Mouse (Mus musculus) forebrain, embryonic 12.5 days (tissue): ENCODE results near the gene Tex2. TPM values are rescaled to one million over a fixed set of nuclear protein-coding genes. Genes with fewer than 3 reads are reported as not detected.

Source experiments
- ATAC-seq: fragments of 200-750 bp; cut with Nextera tagmentation; 2 replicates; pipeline ENCODE4 v1.8.0; 2017; ENCODE audit warnings: moderate TSS enrichment; ENCODE audit not compliant: low FRiP score
- H3K27ac ChIP-seq: fragments of 300-500 bp; sonication (generic); 2 replicates; pipeline ENCODE4 v1.5.1; 2016; ENCODE audit warnings: mild to moderate bottlenecking
- H3K27me3 ChIP-seq: fragments of 300-500 bp; sonication (generic); 2 replicates; pipeline ENCODE4 v1.6.1; 2016; ENCODE audit warnings: mild to moderate bottlenecking
- H3K36me3 ChIP-seq: fragments of 300-500 bp; sonication (generic); replicated peaks from 2 replicates; pipeline ENCODE4 v1.6.1; 2016; ENCODE audit warnings: mild to moderate bottlenecking
- H3K4me1 ChIP-seq: fragments of 300-500 bp; sonication (generic); 2 replicates; pipeline ENCODE4 v1.6.1; 2016
- H3K4me2 ChIP-seq: fragments of 300-500 bp; sonication (generic); 2 replicates; pipeline ENCODE4 v1.6.1; 2016; ENCODE audit warnings: mild to moderate bottlenecking, moderate library complexity
- H3K4me3 ChIP-seq: fragments of 300-500 bp; sonication (generic); replicated peaks from 2 replicates; pipeline ENCODE4 v1.5.1; 2016; ENCODE audit warnings: mild to moderate bottlenecking
- H3K9ac ChIP-seq: fragments of 300-500 bp; sonication (generic); 2 replicates; pipeline ENCODE4 v1.6.1; 2016; ENCODE audit warnings: mild to moderate bottlenecking
- H3K9me3 ChIP-seq: fragments of 300-500 bp; sonication (generic); 2 replicates; pipeline ENCODE4 v1.6.1; 2016
- WGBS: fragments of 180-500 bp; shearing (Covaris S2); methylation state at CpG from one replicate; pipeline ENCODE4 v1.1.7; 2016; 5-methylcytosine and 5-hydroxymethylcytosine counted together
- polyA plus RNA-seq: library from polyadenylated mRNA; unstranded; fragments of >200 nt; fragmentation: Nextera tagmentation; extraction: Ambion mirVana; gene quantifications from 2 replicates; pipeline ENCODE4 v1.2.1, GENCODE M21; 2016

Tex2 gene
- polyA plus RNA-seq, 1 experiment from 2014 or later, result 10.7 TPM

DNA sequence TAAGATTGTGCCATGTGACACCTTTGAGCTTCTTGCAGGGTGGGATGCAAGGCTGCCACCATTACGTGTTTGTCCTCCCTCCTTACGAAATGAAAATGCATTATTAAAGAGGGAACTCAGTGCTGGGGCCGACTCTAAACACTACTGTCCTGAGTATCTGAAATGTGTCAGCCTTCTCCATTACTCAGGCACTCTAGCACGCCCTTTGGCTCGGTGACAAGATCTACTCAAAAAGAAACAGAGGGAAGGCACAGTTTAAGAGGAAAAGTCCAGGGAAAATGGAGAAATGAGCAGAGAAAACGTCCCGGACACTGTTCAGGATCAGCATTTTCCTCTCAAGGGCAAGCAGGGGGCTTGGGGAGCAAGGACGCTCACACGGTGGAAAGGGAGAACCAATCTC is 40.3 kb downstream of the Tex2 start:
- no peak overlapping the region for H3K4me3 ChIP-seq
- H3K9me3 ChIP-seq, result no peaks in the 10 kb centered on the region
- ATAC-seq, result no peak
- 87% methylated on average over 9 of the region's 9 CpGs for WGBS
- 0 out of 2 replicates have a peak, but pooled peaks cover 1% of the 10 kb centered on the region for H3K36me3 ChIP-seq
- H3K27ac ChIP-seq, result no peak overlapping the region
- no peaks in the 10 kb centered on the region for H3K27me3 ChIP-seq
- H3K9ac ChIP-seq, result no peak overlapping the region
- H3K4me2 ChIP-seq, result no peak overlapping the region
- H3K4me1 ChIP-seq, result peaks cover 22% of the 10 kb centered on the region; the same call in 1 of the 2 replicates

DNA sequence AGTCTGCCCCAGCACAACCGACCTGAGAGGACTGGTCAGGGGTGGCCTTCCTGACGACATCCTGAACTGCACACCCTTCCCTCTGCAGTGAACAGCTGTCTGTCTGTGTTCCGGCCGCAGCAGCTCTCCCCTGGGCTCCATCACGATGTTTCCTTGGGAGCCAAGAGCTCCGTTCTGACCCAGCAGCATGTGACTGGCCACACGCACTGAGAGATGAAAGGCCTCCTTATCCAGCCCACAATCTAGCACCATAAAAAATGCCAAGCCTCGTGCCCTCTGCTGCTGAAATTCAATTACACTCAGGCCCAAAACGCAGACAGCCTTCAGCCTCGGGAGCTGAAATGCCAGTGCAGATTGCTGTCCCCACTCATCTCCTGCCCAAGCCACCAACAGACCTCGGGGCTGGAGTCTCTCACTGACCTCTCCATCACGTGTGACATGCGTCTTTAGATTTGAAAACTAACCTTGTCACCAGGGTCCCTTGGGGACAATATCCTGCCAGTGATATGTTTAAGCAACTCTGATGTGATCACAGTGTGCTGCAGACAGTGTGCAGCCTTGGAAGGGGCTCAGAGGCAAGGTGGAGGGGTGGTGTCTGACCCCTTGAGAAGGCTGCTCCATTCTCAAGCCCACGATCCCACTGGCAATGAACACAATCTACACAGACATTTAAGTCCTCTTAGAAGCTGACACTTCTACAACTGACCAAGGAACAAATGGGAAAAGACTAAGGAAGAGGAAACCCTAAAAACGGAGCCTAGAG is 41.0 kb downstream of the Tex2 start:
- 71% methylated on average over 15 of the region's 15 CpGs for WGBS
- Histone ChIP-seq H3K36me3 (peaks cover 9% of the 10 kb centered on the region), H3K27me3 (no peaks in the 10 kb centered on the region), H3K27ac (no peak overlapping the region), H3K4me2 (no peak overlapping the region), H3K4me3 (no peak overlapping the region), H3K9me3 (no peaks in the 10 kb centered on the region), H3K9ac (no peak overlapping the region), H3K4me1 (peaks cover 22% of the 10 kb centered on the region; the same call in 1 of the 2 replicates)
- ATAC-seq, result no peak

DNA sequence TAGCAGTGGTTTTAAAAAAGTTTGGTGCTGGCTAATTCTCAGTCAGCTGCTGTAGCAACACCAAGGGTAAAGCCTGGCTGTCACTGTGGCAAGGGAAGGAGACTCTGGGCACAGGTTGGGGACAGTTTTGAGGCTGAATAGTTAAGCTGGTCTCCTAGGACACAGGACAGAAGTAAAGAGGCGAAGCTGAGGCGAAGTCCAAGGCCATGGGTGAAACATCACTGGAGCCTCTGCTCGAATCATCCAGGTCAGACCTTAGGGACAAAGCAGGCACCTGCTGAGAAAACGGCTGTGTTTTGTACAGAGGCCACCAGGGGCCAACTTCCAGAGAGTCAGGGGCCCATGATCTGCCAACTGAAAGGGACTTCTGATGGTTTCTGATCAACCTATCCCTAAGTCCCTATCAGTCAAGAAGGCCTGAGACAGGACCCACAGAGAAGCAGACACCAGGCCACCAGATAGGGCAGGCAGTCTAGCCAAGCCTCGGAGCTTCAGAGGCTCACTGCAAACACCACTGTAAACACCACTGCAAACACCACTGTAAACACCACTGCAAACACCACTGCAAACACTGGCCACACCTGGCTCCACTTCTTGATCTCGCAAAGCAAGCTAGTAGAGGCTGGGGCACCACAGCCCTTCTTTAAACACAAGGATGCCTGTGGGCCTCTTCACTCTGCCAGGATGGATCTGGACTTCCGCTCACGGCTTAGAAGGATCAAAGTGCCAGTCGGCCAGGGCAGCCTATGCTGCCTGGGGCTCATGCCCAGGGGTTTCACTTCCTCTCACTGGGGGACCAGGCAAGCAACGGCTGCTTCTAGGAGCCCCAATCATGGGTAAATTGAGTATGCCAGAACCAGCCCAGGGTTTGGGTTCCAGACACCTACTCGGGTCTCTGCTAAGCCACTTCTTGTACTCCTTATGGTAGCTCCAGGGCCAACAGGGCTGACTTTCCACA is 41.9 kb downstream of the Tex2 start:
- H3K4me1 ChIP-seq, result peaks cover 22% of the 10 kb centered on the region; the same call in 1 of the 2 replicates
- no peak overlapping the region for H3K4me2 ChIP-seq
- no peak overlapping the region for H3K27ac ChIP-seq
- H3K9ac ChIP-seq, result no peak overlapping the region
- H3K36me3 ChIP-seq, result peaks cover 17% of the 10 kb centered on the region
- no peaks in the 10 kb centered on the region for H3K27me3 ChIP-seq
- no peak for ATAC-seq
- WGBS, result 83% methylated on average over 11 of the region's 11 CpGs
- H3K9me3 ChIP-seq, result no peaks in the 10 kb centered on the region
- no peak overlapping the region for H3K4me3 ChIP-seq

DNA sequence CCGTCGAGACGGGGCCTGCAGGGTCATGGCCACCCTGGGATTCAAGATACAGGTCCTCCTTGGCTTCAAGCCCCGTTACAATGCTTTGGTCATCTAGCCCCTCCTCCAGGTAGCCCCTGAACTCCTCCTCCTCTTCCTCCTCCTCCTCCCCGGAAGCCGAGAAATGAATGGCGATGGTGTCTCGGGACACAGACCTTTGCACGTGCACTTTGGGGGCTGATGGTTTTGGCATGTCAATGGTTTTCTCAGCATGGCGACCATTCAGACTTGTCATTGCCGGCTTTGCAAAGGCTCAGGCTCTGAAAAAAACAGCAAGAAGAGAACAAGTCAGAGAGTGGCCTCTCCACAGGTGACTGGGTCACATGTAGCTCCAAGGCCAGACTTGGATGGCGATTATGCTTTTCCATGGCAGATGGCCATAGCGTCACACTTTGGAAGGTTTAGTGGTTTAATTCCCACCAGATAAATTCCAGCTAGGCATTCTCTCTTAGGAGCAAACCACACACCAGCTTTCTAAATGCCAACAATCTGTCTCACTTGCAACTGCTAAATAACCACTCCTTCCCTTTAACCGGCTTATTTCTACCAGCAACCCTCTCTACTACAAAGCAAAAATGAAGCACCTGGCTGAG is 44.8 kb downstream of the Tex2 start:
- no peak overlapping the region for H3K27ac ChIP-seq
- H3K4me2 ChIP-seq, result no peak overlapping the region
- H3K27me3 ChIP-seq, result no peaks in the 10 kb centered on the region
- no peak for ATAC-seq
- H3K4me3 ChIP-seq, result no peak overlapping the region
- no peak overlapping the region for H3K9ac ChIP-seq
- H3K36me3 ChIP-seq, result peaks cover 20% of the 10 kb centered on the region
- no peaks in the 10 kb centered on the region for H3K9me3 ChIP-seq
- peaks cover 22% of the 10 kb centered on the region; the same call in 1 of the 2 replicates for H3K4me1 ChIP-seq
- WGBS, result 81% methylated on average over 14 of the region's 14 CpGs

DNA sequence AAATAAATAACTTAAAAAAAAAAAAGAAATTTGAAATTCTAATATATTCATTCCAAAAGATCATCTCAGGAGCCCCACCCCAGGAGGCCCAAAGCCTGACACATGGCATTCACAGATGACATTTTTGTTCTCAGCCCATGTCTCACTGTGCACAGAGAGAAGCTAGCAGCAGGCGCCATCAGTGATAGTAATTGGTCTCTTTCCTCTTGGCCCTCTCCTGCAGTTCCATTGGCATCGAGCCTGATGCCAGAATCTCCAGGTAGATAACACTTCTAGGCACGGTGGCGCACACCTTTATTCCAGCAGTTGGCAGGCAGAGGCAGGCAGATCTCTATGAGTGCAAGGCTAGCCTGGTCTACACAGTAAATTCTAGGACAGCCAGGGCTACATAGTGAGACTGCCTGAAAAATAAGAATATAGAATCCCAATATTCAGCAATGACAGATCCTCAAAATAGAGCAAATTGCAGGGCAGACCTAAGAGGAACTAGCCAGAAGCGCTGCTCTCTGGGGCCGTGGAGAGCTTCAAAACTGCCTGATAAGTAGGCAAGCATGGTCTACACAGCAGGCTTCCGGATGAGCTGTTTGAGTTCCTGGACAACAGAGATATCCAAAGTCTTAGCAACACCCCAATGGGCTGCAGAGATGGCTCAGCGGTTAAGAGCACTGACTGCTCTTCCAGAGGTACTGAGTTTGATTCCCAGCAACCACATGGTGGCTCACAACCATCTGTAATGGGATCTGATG is 47.0 kb downstream of the Tex2 start:
- Histone ChIP-seq H3K36me3 (peaks cover 20% of the 10 kb centered on the region), H3K4me1 (peaks cover 2% of the 10 kb centered on the region; the same call in 1 of the 2 replicates), H3K27ac (no peak overlapping the region), H3K9me3 (no peaks in the 10 kb centered on the region), H3K27me3 (no peaks in the 10 kb centered on the region), H3K4me2 (no peak overlapping the region), H3K9ac (no peak overlapping the region), H3K4me3 (no peak overlapping the region)
- WGBS, result 98% methylated on average over 8 of the region's 8 CpGs
- ATAC-seq, result no peak

DNA sequence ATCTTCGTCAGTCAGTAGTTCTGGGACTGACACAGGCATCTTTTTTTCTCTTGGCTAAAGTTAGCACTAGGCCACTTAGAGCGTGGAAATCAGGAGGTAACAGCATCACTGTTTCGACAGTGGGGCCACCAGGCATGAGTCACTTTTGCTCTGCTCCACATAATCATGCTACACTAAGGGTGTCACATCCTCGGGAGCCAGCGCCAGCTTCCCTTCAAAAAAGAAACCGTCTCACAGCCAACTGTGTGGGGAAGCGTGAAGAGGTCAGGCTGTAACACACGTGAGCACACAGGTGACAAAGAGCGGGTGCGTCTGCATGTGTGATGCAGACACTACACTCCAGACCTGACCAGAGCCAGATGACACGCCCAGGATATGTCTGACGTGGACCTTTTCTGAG is 49.0 kb downstream of the Tex2 start:
- WGBS, result 89% methylated on average over 12 of the region's 12 CpGs
- Histone ChIP-seq H3K4me1 (no peaks in the 10 kb centered on the region), H3K36me3 (peaks cover 20% of the 10 kb centered on the region), H3K4me2 (no peak overlapping the region), H3K4me3 (no peak overlapping the region), H3K9ac (no peak overlapping the region), H3K9me3 (no peaks in the 10 kb centered on the region), H3K27me3 (no peaks in the 10 kb centered on the region), H3K27ac (no peak overlapping the region)
- no peak for ATAC-seq

DNA sequence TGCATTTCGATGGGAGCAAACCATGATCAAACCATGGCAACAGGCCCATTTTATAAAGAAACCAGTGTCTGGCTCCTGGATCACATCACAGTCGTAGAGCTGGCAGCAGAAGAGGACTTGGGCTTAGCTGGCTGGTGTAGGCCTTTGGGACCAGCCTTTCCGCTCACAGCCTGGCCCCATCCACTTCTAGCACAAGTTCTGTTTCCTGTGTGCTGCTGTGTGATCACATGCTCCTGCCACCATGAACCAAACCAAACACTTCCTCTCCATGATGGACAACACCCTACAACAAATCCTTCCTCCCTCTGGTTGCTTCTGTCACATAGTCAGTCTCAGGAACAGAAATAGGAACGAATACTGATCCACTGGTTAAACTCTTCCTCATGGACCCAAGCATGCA is 50.5 kb downstream of the Tex2 start:
- WGBS, result 85% methylated on average over 4 of the region's 4 CpGs
- H3K9me3 ChIP-seq, result no peaks in the 10 kb centered on the region
- no peak for ATAC-seq
- H3K27ac ChIP-seq, result no peak overlapping the region
- no peak overlapping the region for H3K4me3 ChIP-seq
- no peaks in the 10 kb centered on the region for H3K27me3 ChIP-seq
- no peak overlapping the region for H3K9ac ChIP-seq
- H3K36me3 ChIP-seq, result peaks cover 17% of the 10 kb centered on the region
- H3K4me1 ChIP-seq, result peaks cover 4% of the 10 kb centered on the region
- no peak overlapping the region for H3K4me2 ChIP-seq

DNA sequence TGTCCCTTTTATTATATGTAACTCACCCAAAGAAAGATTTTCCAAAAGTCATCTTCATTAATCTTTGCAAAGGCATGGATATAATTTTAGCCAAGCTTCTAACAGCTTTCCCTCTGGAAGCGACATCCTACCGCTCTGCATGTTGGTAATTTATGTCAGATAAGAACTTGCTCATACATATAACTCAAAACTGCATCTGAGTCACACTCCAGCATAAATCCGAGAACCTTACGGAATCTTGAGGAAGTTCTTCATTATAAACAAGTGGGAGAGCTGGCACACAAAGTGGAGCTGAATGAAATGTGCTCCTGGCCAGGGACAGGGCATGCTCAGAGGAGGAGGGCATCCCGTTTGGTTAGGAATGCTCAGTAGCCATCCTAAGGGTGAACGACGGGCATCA is 53.5 kb downstream of the Tex2 start:
- H3K4me2 ChIP-seq, result no peak overlapping the region
- no peaks in the 10 kb centered on the region for H3K36me3 ChIP-seq
- WGBS, result 95% methylated on average over 7 of the region's 7 CpGs
- H3K4me1 ChIP-seq, result peaks cover 16% of the 10 kb centered on the region
- H3K9me3 ChIP-seq, result no peaks in the 10 kb centered on the region
- H3K27ac ChIP-seq, result no peak overlapping the region
- H3K4me3 ChIP-seq, result no peak overlapping the region
- H3K9ac ChIP-seq, result no peak overlapping the region
- ATAC-seq, result no peak
- H3K27me3 ChIP-seq, result no peaks in the 10 kb centered on the region

DNA sequence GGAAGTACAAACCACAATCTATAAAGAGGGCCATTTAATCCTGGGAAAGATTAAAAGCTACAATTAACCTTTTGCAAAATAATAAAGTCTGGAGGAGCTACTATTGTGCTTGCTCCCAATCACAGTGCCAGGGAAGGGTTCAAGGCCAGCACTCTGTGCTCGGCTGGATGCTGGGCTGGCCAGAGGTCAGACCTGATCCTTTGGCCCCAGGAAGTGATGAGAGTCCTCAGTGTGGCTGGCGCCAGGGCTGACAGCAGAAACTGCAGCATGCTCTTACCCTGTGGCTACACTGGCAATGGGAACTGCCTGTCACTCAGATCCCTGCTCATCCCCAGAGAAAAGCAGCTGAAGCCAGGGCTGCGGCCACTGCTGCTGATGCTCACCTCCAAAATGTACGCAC is 55.2 kb downstream of the Tex2 start:
- Histone ChIP-seq H3K9me3 (no peaks in the 10 kb centered on the region), H3K27ac (no peak overlapping the region), H3K4me2 (no peak overlapping the region), H3K36me3 (no peaks in the 10 kb centered on the region), H3K4me1 (peaks cover 16% of the 10 kb centered on the region), H3K4me3 (no peak overlapping the region), H3K9ac (no peak overlapping the region), H3K27me3 (no peaks in the 10 kb centered on the region)
- WGBS, result 65% methylated on average over 4 of the region's 4 CpGs
- no peak for ATAC-seq

DNA sequence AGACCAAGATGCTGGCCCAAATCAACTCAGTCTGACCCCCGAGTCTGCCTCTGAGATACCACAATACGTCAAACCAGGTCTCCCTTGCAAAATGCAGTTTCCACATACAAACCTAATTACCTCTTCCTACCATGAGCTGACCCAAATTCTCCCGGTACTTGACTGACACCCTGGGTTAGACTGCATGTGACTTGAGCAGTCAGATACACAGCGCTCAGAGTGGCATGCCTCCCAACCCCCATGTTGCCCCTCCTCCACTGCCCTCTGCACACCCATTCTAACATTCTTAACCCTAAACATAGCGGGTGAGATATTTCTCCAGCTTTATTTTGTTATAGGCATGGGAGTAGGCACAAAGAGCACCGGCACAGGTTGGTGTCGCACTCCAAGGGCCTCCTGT is 55.8 kb downstream of the Tex2 start:
- no peak for ATAC-seq

DNA sequence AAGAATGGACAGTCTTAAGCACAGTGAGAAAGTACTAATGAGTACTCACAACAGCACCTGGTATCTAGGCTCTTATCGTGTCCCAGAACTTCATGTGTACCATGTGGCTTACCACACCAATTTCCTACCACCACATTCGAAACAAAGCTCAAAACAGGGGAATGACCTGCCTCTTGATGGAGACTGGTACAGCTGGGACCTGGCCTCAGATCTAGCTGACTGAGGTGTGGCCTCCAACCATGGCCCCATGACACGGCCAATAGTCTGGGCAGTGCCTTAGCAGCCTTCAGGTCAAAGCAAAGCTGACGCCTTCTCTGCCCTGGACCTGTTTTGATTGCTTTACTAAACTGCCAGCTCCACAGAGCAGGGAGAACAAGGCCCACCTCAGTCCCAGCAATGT is 56.5 kb downstream of the Tex2 start:
- Histone ChIP-seq H3K4me2 (no peak overlapping the region), H3K4me1 (peaks cover 16% of the 10 kb centered on the region), H3K9ac (no peak overlapping the region), H3K27me3 (no peaks in the 10 kb centered on the region), H3K9me3 (no peaks in the 10 kb centered on the region), H3K27ac (no peak overlapping the region), H3K36me3 (no peaks in the 10 kb centered on the region), H3K4me3 (no peak overlapping the region)
- 80% methylated on average over 4 of the region's 4 CpGs for WGBS
- no peak for ATAC-seq

More for the DNA sequence above, 55.8 kb downstream of the Tex2 start:
- Histone ChIP-seq H3K4me3 (no peak overlapping the region), H3K27ac (no peak overlapping the region), H3K4me2 (no peak overlapping the region), H3K4me1 (peaks cover 16% of the 10 kb centered on the region), H3K36me3 (no peaks in the 10 kb centered on the region), H3K9ac (no peak overlapping the region), H3K9me3 (no peaks in the 10 kb centered on the region), H3K27me3 (no peaks in the 10 kb centered on the region)
- 81% methylated on average over 7 of the region's 7 CpGs for WGBS
